Mouse (Mus musculus): ENCODE measurements around the gene Vmn1r22. TPM values are rescaled to one million over a fixed set of nuclear protein-coding genes. Genes with fewer than 3 reads are reported as not detected.

Gene Vmn1r22
- 0.35 TPM for polyA plus RNA-seq (2014; fragmentation: Illumina TruSeq; extraction: RNeasy Lipid Tissue Mini Kit (QIAGEN cat#74804); ENCODE audit: low read depth, low replicate concordance)

GRCm38 (mm10) chr6:57907928-57908327 is at the start of gene Vmn1r22:
TSS of gene Vmn1r22 (minus strand) at chr6:57908028.

DNA sequence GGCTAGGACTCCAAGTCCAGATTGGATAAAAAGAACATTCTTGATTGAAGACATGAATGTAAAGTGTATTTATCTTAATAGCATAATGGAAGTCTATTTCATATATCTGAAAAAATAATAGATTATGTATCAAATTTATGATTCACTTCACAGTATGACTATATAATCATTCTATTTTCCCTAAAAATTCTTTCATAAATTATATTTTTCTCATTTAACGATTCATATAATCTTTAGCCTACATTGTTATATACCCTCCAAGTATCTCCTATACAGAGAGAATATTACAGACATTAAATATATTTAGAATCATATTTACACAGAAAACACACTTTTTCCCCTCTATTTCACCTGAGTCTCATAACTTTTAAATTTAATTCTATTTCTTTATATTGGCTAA is 18.9 kb upstream of the Vmn1r22 start, which contains the start of gene Vmn1r23:
Vmn1r23 (minus strand) TSS at position 101 of the 400 bp plus-strand sequence.

GRCm38 (mm10) chr6:57850286-57850685 is 57.5 kb downstream of the Vmn1r22 start, which contains the start of gene Vmn1r21:
TSS of gene Vmn1r21 (minus strand) at chr6:57850343.

Other genes with a start within 250 kb of the Vmn1r22 start
- gene Pyurf, start 215.9 kb downstream of the Vmn1r22 start, polyA plus RNA-seq (2014; fragmentation: Illumina TruSeq; extraction: RNeasy Lipid Tissue Mini Kit (QIAGEN cat#74804); ENCODE audit: low read depth, low replicate concordance): 3.4 TPM
- 347 TPM for gene Lancl2, start 205.5 kb downstream of the Vmn1r22 start, polyA plus RNA-seq (2014; fragmentation: Illumina TruSeq; extraction: RNeasy Lipid Tissue Mini Kit (QIAGEN cat#74804); ENCODE audit: low read depth, low replicate concordance)
- 2.9 TPM for gene Vopp1, start 82.9 kb downstream of the Vmn1r22 start, polyA plus RNA-seq (2014; fragmentation: Illumina TruSeq; extraction: RNeasy Lipid Tissue Mini Kit (QIAGEN cat#74804); ENCODE audit: low read depth, low replicate concordance)
- gene Vmn1r21, start 57.7 kb downstream of the Vmn1r22 start, polyA plus RNA-seq (2014; fragmentation: Illumina TruSeq; extraction: RNeasy Lipid Tissue Mini Kit (QIAGEN cat#74804); ENCODE audit: low read depth, low replicate concordance): 1.6 TPM
- not detected for gene Vmn1r23, start 18.8 kb upstream of the Vmn1r22 start, polyA plus RNA-seq (2014; fragmentation: Illumina TruSeq; extraction: RNeasy Lipid Tissue Mini Kit (QIAGEN cat#74804); ENCODE audit: low read depth, low replicate concordance)
- not detected for gene Vmn1r24, start 53.5 kb upstream of the Vmn1r22 start, polyA plus RNA-seq (2014; fragmentation: Illumina TruSeq; extraction: RNeasy Lipid Tissue Mini Kit (QIAGEN cat#74804); ENCODE audit: low read depth, low replicate concordance)
- not detected for gene Vmn1r25, start 72.8 kb upstream of the Vmn1r22 start, polyA plus RNA-seq (2014; fragmentation: Illumina TruSeq; extraction: RNeasy Lipid Tissue Mini Kit (QIAGEN cat#74804); ENCODE audit: low read depth, low replicate concordance)
- gene Vmn1r26, start 107.1 kb upstream of the Vmn1r22 start, polyA plus RNA-seq (2014; fragmentation: Illumina TruSeq; extraction: RNeasy Lipid Tissue Mini Kit (QIAGEN cat#74804); ENCODE audit: low read depth, low replicate concordance): 0.04 TPM